Mouse (Mus musculus): ENCODE results near the gene Cnga1. TPM values are rescaled to one million over a fixed set of nuclear protein-coding genes. Genes with fewer than 3 reads are reported as not detected.

Cnga1 gene
- not detected in 2 replicates for total RNA-seq (2012; rRNA removed)

DNA sequence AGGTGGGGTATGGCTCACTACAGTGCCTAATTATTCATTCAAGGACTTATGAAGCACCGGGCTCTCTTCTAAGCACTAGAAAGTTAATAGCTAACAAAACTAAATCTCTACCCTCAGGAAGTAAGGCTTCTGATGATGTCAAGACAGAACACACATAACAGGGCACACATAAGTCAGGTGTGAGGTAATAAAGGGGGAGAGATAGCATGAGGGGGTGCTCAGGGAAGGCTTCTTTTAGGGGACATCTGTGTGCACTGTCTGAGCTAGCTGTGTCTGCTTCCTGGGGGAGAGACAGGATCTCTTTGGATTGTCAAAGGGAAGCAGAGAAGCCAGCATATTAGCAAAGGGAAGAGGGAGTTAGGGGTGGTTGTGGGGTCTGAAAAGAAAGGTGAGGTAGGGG lies at the start of gene Cnga1:
TSS of gene Cnga1 (minus strand) at position 101 of the 400 bp plus-strand sequence.
- no peaks in the 10 kb centered on the region for H3K36me3 ChIP-seq (ENCODE audit: control insufficient read depth, insufficient read depth, low read length, poor library complexity, severe bottlenecking)
- H3K9ac ChIP-seq (ENCODE audit: insufficient read depth, low read depth, low read length, poor library complexity, severe bottlenecking), result no peak within 1 kb of the TSS
- peaks cover 1 to 5% of the 10 kb centered on the region in 2 experiments; a peak in 2 of 4 replicates for H3K4me1 ChIP-seq (ENCODE audit: control insufficient read depth in 2 of 2, insufficient read depth in 2 of 2, low read length in 2 of 2, poor library complexity in 1 of 2)
- in situ Hi-C loops (cut with MboI; ENCODE audit: low sequenced_read_pairs in 2 of 2, unreplicated experiment in 2 of 2), result no loop called here
- no peaks in the 10 kb centered on the region for H3K9me3 ChIP-seq (ENCODE audit: control insufficient read depth, insufficient read depth, low read depth, low read length)
- H3K4me3 ChIP-seq (ENCODE audit: insufficient read depth in 1 of 2, low read depth in 1 of 2, low read length in 2 of 2, poor library complexity in 1 of 2, severe bottlenecking in 1 of 2), result no peak within 1 kb of the TSS
- no peak within 1 kb of the TSS for H3K27ac ChIP-seq (ENCODE audit: insufficient read depth, low read depth, low read length, poor library complexity, severe bottlenecking)
- DNase-seq (ENCODE audit: low read depth, low spot score), result no peak
- TF ChIP-seq HCFC1 (IDR thresholded peaks at IDR 0.05; ENCODE audit: borderline replicate concordance, insufficient read depth, low read length), result no peak
- no peak for TF ChIP-seq MAFK (IDR thresholded peaks at IDR 0.05; ENCODE audit: insufficient read depth, low read depth, low read length)
- TF ChIP-seq CHD2 (IDR thresholded peaks at IDR 0.05; ENCODE audit: low read depth, low read length), result no peak
- no peak for TF ChIP-seq ZC3H11A (IDR thresholded peaks at IDR 0.05; ENCODE audit: borderline replicate concordance, low read depth, low read length)
- no peak for TF ChIP-seq ZNF384 (IDR thresholded peaks at IDR 0.05; ENCODE audit: low read depth, low read length)

DNA sequence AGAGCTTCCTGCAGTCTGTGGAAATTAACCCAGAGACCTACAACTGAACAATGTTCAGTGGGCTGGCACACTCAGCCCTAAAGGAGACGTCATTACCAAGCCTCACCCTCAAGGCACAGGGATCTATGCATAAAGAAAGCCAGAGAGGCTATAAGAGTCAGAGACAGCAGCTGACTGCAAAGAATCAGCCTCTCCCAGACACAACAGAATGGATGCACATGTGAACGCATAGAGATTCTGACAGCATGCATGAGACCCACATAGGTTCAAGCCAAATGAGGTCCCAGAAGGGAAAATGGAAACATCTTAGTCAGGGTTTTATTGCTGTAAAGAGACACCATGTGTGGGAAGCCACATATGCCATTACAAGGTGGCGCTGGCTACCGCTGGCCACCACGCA lies 46.4 kb upstream of the Cnga1 start:
- H3K4me3 ChIP-seq (ENCODE audit: insufficient read depth in 1 of 2, low read depth in 1 of 2, low read length in 2 of 2, poor library complexity in 1 of 2, severe bottlenecking in 1 of 2), result no peak overlapping the region
- no peaks in the 10 kb centered on the region for H3K4me1 ChIP-seq (ENCODE audit: control insufficient read depth in 2 of 2, insufficient read depth in 2 of 2, low read length in 2 of 2, poor library complexity in 1 of 2)
- H3K9me3 ChIP-seq (ENCODE audit: control insufficient read depth, insufficient read depth, low read depth, low read length), result no peaks in the 10 kb centered on the region
- H3K36me3 ChIP-seq (ENCODE audit: control insufficient read depth, insufficient read depth, low read length, poor library complexity, severe bottlenecking), result no peaks in the 10 kb centered on the region
- H3K9ac ChIP-seq (ENCODE audit: insufficient read depth, low read depth, low read length, poor library complexity, severe bottlenecking), result no peak overlapping the region
- no peak overlapping the region for H3K27ac ChIP-seq (ENCODE audit: insufficient read depth, low read depth, low read length, poor library complexity, severe bottlenecking)
- DNase-seq (ENCODE audit: low read depth, low spot score), result no peak
- in situ Hi-C loops (cut with MboI; ENCODE audit: low sequenced_read_pairs in 2 of 2, unreplicated experiment in 2 of 2), result no loop called here
- TF ChIP-seq ZNF384 (IDR thresholded peaks at IDR 0.05; ENCODE audit: low read depth, low read length) (no peak), ZC3H11A (IDR thresholded peaks at IDR 0.05; ENCODE audit: borderline replicate concordance, low read depth, low read length) (no peak), HCFC1 (IDR thresholded peaks at IDR 0.05; ENCODE audit: borderline replicate concordance, insufficient read depth, low read length) (no peak), MAFK (IDR thresholded peaks at IDR 0.05; ENCODE audit: insufficient read depth, low read depth, low read length) (no peak), CHD2 (IDR thresholded peaks at IDR 0.05; ENCODE audit: low read depth, low read length) (no peak)

DNA sequence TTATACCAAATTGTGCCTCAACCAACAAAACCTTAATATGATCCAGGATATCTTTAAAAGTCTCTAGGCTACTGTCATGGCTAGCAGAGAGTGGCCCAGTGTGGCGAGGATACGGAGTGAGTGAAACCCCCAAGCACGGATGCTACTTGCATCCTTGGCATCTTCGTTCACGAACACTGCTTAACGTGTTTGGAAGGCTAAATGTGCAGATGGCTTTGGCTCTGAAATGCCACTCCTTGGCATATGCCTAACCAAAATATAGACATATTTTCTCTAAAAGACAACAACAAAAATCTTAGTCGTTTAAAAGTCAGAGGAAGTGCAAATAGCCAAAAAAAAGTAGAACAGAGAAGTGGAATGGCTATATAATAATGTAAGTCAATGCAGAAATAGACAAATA lies 45.5 kb upstream of the Cnga1 start:
- in situ Hi-C loops (cut with MboI; ENCODE audit: low sequenced_read_pairs in 2 of 2, unreplicated experiment in 2 of 2), result no loop called here
- H3K4me3 ChIP-seq (ENCODE audit: insufficient read depth in 1 of 2, low read depth in 1 of 2, low read length in 2 of 2, poor library complexity in 1 of 2, severe bottlenecking in 1 of 2), result no peak overlapping the region
- no peak for TF ChIP-seq ZC3H11A (IDR thresholded peaks at IDR 0.05; ENCODE audit: borderline replicate concordance, low read depth, low read length)
- no peak for TF ChIP-seq MAFK (IDR thresholded peaks at IDR 0.05; ENCODE audit: insufficient read depth, low read depth, low read length)
- TF ChIP-seq ZNF384 (IDR thresholded peaks at IDR 0.05; ENCODE audit: low read depth, low read length), result no peak
- no peak for TF ChIP-seq CHD2 (IDR thresholded peaks at IDR 0.05; ENCODE audit: low read depth, low read length)
- TF ChIP-seq HCFC1 (IDR thresholded peaks at IDR 0.05; ENCODE audit: borderline replicate concordance, insufficient read depth, low read length), result no peak
- no peaks in the 10 kb centered on the region for H3K4me1 ChIP-seq (ENCODE audit: control insufficient read depth in 2 of 2, insufficient read depth in 2 of 2, low read length in 2 of 2, poor library complexity in 1 of 2)
- no peaks in the 10 kb centered on the region for H3K9me3 ChIP-seq (ENCODE audit: control insufficient read depth, insufficient read depth, low read depth, low read length)
- no peak overlapping the region for H3K9ac ChIP-seq (ENCODE audit: insufficient read depth, low read depth, low read length, poor library complexity, severe bottlenecking)
- DNase-seq (ENCODE audit: low read depth, low spot score), result no peak
- H3K36me3 ChIP-seq (ENCODE audit: control insufficient read depth, insufficient read depth, low read length, poor library complexity, severe bottlenecking), result no peaks in the 10 kb centered on the region
- no peak overlapping the region for H3K27ac ChIP-seq (ENCODE audit: insufficient read depth, low read depth, low read length, poor library complexity, severe bottlenecking)

DNA sequence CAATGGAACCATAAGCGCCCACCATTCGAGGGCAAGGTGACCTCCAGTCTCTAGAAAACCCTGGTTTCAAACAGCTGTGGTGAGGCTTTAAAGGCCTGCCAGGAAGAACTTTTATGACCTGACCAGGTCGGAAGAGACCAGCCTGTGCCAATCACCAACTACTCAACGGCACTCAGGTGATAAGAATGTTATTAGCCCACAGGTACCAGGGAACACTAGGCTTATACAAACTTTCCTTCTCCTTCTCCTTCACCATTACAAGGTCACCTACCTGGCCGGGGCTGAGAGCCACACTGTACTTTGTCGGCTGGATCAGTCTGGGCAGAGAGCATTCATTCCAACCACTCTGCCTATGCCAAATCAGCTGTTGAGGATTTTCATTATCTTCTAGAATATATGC lies 37.4 kb upstream of the Cnga1 start:
- DNase-seq (ENCODE audit: low read depth, low spot score), result no peak
- Histone ChIP-seq H3K9me3 (ENCODE audit: control insufficient read depth, insufficient read depth, low read depth, low read length) (no peaks in the 10 kb centered on the region), H3K9ac (ENCODE audit: insufficient read depth, low read depth, low read length, poor library complexity, severe bottlenecking) (no peak overlapping the region), H3K4me3 (ENCODE audit: insufficient read depth in 1 of 2, low read depth in 1 of 2, low read length in 2 of 2, poor library complexity in 1 of 2, severe bottlenecking in 1 of 2) (no peak overlapping the region), H3K36me3 (ENCODE audit: control insufficient read depth, insufficient read depth, low read length, poor library complexity, severe bottlenecking) (no peaks in the 10 kb centered on the region), H3K4me1 (ENCODE audit: control insufficient read depth in 2 of 2, insufficient read depth in 2 of 2, low read length in 2 of 2, poor library complexity in 1 of 2) (no peaks in the 10 kb centered on the region), H3K27ac (ENCODE audit: insufficient read depth, low read depth, low read length, poor library complexity, severe bottlenecking) (no peak overlapping the region)
- in situ Hi-C loops (cut with MboI; ENCODE audit: low sequenced_read_pairs in 2 of 2, unreplicated experiment in 2 of 2), result no loop called here
- TF ChIP-seq ZC3H11A (IDR thresholded peaks at IDR 0.05; ENCODE audit: borderline replicate concordance, low read depth, low read length), result no peak
- TF ChIP-seq CHD2 (IDR thresholded peaks at IDR 0.05; ENCODE audit: low read depth, low read length), result no peak
- TF ChIP-seq MAFK (IDR thresholded peaks at IDR 0.05; ENCODE audit: insufficient read depth, low read depth, low read length), result no peak
- TF ChIP-seq HCFC1 (IDR thresholded peaks at IDR 0.05; ENCODE audit: borderline replicate concordance, insufficient read depth, low read length), result no peak
- no peak for TF ChIP-seq ZNF384 (IDR thresholded peaks at IDR 0.05; ENCODE audit: low read depth, low read length)
